ENCODE assay signal across 12 mouse cellular contexts in the genomic region with DNA sequence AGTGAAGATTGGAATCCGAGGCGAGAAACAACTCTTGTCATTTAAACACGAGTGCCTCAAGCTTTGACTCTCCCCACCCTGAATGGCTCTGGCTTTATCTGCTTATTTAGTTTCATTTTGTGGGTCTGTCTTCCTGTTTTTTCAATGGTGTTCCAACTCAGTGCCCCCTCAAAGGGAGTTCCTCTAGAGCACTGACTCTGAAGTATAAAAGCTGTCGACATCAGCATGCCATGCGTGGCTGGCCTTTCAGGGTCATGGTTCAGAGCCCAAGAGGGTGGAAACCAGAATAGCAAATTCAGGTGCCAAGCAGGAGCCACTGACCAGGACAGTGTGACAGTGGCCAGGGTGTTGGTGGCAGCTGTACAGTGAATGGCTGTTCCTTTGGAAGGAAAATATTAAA.
DNase-seq lines count a peak whose midpoint lies in the region; ATAC-seq and TF ChIP-seq lines count a peak whose summit lies in the region.
"Had no signal": no experiment of that assay in that cellular context is flagged by ENCODE, and none has a peak within 500 bp of the region (broad histone marks: within the 10 kb centered on the region; RNA-seq: fewer than 3 reads in every experiment).

No protein-coding gene starts in this region.

- H3K36me3 ChIP-seq in MEL (ENCODE audit: control insufficient read depth in 1 of 2, insufficient read depth in 2 of 2, low read length in 2 of 2), result peaks cover 4 to 10% of the 10 kb centered on the region in 2 experiments
- H3K36me3 ChIP-seq in kidney, adult 2 months (ENCODE audit: control insufficient read depth, insufficient read depth, low read length), result peaks cover 8% of the 10 kb centered on the region; the same call in 1 of the 2 replicates
- peaks cover 49% of the 10 kb centered on the region for H3K36me3 ChIP-seq in thymus, adult 2 months (ENCODE audit: control insufficient read depth, insufficient read depth, low read length)

- no peak for TF ChIP-seq CTCF in MEL (IDR thresholded peaks at IDR 0.05 in 2 of 3, conservative IDR thresholded peaks at IDR 0.05 in 1 of 3; ENCODE audit: control insufficient read depth in 1 of 3, insufficient read depth in 1 of 3, low read depth in 2 of 3, low read length in 3 of 3, poor library complexity in 1 of 3, severe bottlenecking in 1 of 3)
- no peak for TF ChIP-seq CTCF in kidney, adult 2 months (conservative IDR thresholded peaks at IDR 0.05; ENCODE audit: insufficient read depth, insufficient read length, low read depth, low read length)
- no peak for TF ChIP-seq CTCF in thymus, adult 2 months (IDR thresholded peaks at IDR 0.05; ENCODE audit: borderline replicate concordance, control insufficient read depth, extremely low read depth, insufficient read depth, low read length, poor library complexity)

- H3K79me2 ChIP-seq in MEL (ENCODE audit: control insufficient read depth, insufficient read depth, low read length, poor library complexity), result no peaks in the 10 kb centered on the region

- peak overlapping the region; percentile 5 for H3K27ac ChIP-seq in MEL (ENCODE audit: control insufficient read depth, low read depth, low read length)
- H3K27ac ChIP-seq in kidney, adult 2 months (ENCODE audit: insufficient read depth, low read depth, low read length), result no peak overlapping the region
- H3K27ac ChIP-seq in thymus, adult 2 months (ENCODE audit: control insufficient read depth, insufficient read depth, low read length), result no peak overlapping the region
- H3K27ac ChIP-seq: embryonic facial prominence, embryonic 10.5 days; left cerebral cortex, adult 2 months had no signal

- no peaks in the 10 kb centered on the region for H3K9me3 ChIP-seq in MEL (replicated peaks; ENCODE audit: insufficient read depth, low read length)
- H3K9me3 ChIP-seq: embryonic facial prominence, embryonic 10.5 days had no signal

- ATAC-seq in megakaryocyte progenitor cell, adult 5-6 weeks (replicated peaks; ENCODE audit: poor library complexity), result peak; percentile 95
- ATAC-seq: CD4-positive, CD25-positive, alpha-beta regulatory T cell, adult 4 months had no signal

- TF ChIP-seq RAD21 in MEL (IDR thresholded peaks at IDR 0.05; ENCODE audit: low read depth, low read length), result no peak

- no peak for TF ChIP-seq EP300 in MEL (IDR thresholded peaks at IDR 0.05; ENCODE audit: low read depth in 1 of 2, low read length in 2 of 2)

- peak; percentile 13 for DNase-seq in gastrocnemius, postnatal 25 days
- no peak for DNase-seq in gastrocnemius, adult 18-20 months (ENCODE audit: low spot score)
- peak; percentile 61 for DNase-seq in MEL (ENCODE audit: low read depth, low spot score)
- DNase-seq in kidney, adult 2 months, result peak; percentile 87
- no peak for DNase-seq in cerebellum, postnatal 4 days (ENCODE audit: low spot score in 2 of 2)
- DNase-seq in neural tube, embryonic 10.5 days (ENCODE audit: extremely low spot score, low spot score), result no peak
- no peak for DNase-seq in thymus, adult 2 months
- DNase-seq: heart, postnatal 4 days had no signal

- peak overlapping the region in 1 of 2 experiments; percentile 42; a peak in 2 of 4 replicates for H3K4me3 ChIP-seq in MEL (ENCODE audit: control insufficient read depth in 1 of 2, insufficient read depth in 1 of 2, low read depth in 2 of 2, low read length in 2 of 2)
- H3K4me3 ChIP-seq in kidney, adult 2 months (ENCODE audit: insufficient read depth, low read depth, low read length), result no peak overlapping the region
- H3K4me3 ChIP-seq in thymus, adult 2 months (ENCODE audit: control insufficient read depth, insufficient read depth, low read length), result no peak overlapping the region
- H3K4me3 ChIP-seq: embryonic facial prominence, embryonic 10.5 days; left cerebral cortex, adult 2 months had no signal

- peak overlapping the region; percentile 2 for H3K9ac ChIP-seq in MEL (ENCODE audit: control insufficient read depth, low read depth, low read length, poor library complexity, severe bottlenecking)

- H3K27me3 ChIP-seq in MEL (ENCODE audit: control insufficient read depth in 1 of 2, insufficient read depth in 2 of 2, low read length in 2 of 2), result no peaks in the 10 kb centered on the region
- H3K27me3 ChIP-seq in kidney, adult 2 months (replicated peaks; ENCODE audit: control insufficient read depth, insufficient read depth, low read length), result no peaks in the 10 kb centered on the region
- H3K27me3 ChIP-seq in thymus, adult 2 months (ENCODE audit: control insufficient read depth, insufficient read depth, low read length), result no peaks in the 10 kb centered on the region

- no peak for TF ChIP-seq POLR2A in MEL (IDR thresholded peaks at IDR 0.05; ENCODE audit: control insufficient read depth in 1 of 2, insufficient read depth in 1 of 2, low read depth in 1 of 2, low read length in 2 of 2, poor library complexity in 1 of 2)
- TF ChIP-seq POLR2A in kidney, adult 2 months (IDR thresholded peaks at IDR 0.05; ENCODE audit: low read depth, low read length), result no peak
- no peak for TF ChIP-seq POLR2A in thymus, adult 2 months (IDR thresholded peaks at IDR 0.05; ENCODE audit: control insufficient read depth, extremely low read depth, insufficient read depth, low read length, poor library complexity)

- 31% methylated on average over 5 of the region's 5 CpGs for WGBS in kidney, adult 2 months
- WGBS in thymus, adult 2 months, result 32% methylated on average over 5 of the region's 5 CpGs

- peaks cover 5 to 8% of the 10 kb centered on the region in 2 experiments; a peak in 3 of 4 replicates for H3K4me1 ChIP-seq in MEL (ENCODE audit: control insufficient read depth in 1 of 2, insufficient read depth in 2 of 2, low read length in 2 of 2)
- H3K4me1 ChIP-seq in kidney, adult 2 months (ENCODE audit: control insufficient read depth, insufficient read depth, low read length), result no peaks in the 10 kb centered on the region
- no peaks in the 10 kb centered on the region for H3K4me1 ChIP-seq in thymus, adult 2 months (replicated peaks; ENCODE audit: control insufficient read depth, insufficient read depth, low read length)
- H3K4me1 ChIP-seq: embryonic facial prominence, embryonic 10.5 days had no signal

TF ChIP-seq in MEL, 35 proteins besides CTCF, POLR2A, EP300 and RAD21:
- TF ChIP-seq ETS1 (IDR thresholded peaks at IDR 0.05; ENCODE audit: low read depth, low read length) (0 out of 2 replicates have a peak, but pooled peaks have one; percentile 20), POLR2AphosphoS5 (IDR thresholded peaks at IDR 0.05; ENCODE audit: borderline replicate concordance, low read depth, low read length) (no peak), TCF12 (IDR thresholded peaks at IDR 0.05; ENCODE audit: low read depth, low read length) (no peak), MXI1 (IDR thresholded peaks at IDR 0.05; ENCODE audit: low read depth, low read length) (0 out of 2 replicates have a peak, but pooled peaks have one; percentile 13), GABPA (IDR thresholded peaks at IDR 0.05; ENCODE audit: low read depth, low read length) (no peak), MAX (IDR thresholded peaks at IDR 0.05; ENCODE audit: low read length) (0 out of 2 replicates have a peak, but pooled peaks have one; percentile 15), GATA1 (IDR thresholded peaks at IDR 0.05; ENCODE audit: low read depth, low read length) (peak; percentile 14; the same call in 1 of the 2 replicates)

Comparison
In these comparisons a context has a peak if more than half of its experiments do, and no peak if none do; other contexts are left out.
1. DNase-seq: peak in gastrocnemius, postnatal 25 days (single experiment), MEL (single experiment) and kidney, adult 2 months (single experiment); none in gastrocnemius, adult 18-20 months (single experiment), cerebellum, postnatal 4 days (0 of 2), neural tube, embryonic 10.5 days (single experiment) and thymus, adult 2 months (single experiment).